Mouse (Mus musculus) intestine, embryonic 16.5 days (tissue): Measurements from ENCODE around the gene Vps53. TPM values are rescaled to one million over a fixed set of nuclear protein-coding genes. Genes with fewer than 3 reads are reported as not detected.

Experiments used
- ATAC-seq: fragments of 200-750 bp; cut with Nextera tagmentation; 2 replicates; pipeline ENCODE4 v1.8.0; 2017; ENCODE audit warnings: moderate TSS enrichment, moderate library complexity
- H3K27ac ChIP-seq: fragments of 300-500 bp; sonication (generic); 2 replicates; pipeline ENCODE4 v1.5.1; 2014; ENCODE audit warnings: mild to moderate bottlenecking, low read length
- H3K27me3 ChIP-seq: fragments of 300-500 bp; sonication (generic); replicated peaks from 2 replicates; pipeline ENCODE4 v1.6.1; 2014; ENCODE audit warnings: low read length, control low read depth, mixed read lengths; ENCODE audit not compliant: control insufficient read depth, insufficient read depth
- H3K36me3 ChIP-seq: fragments of 300-500 bp; sonication (generic); 2 replicates; pipeline ENCODE4 v1.6.1; 2014; ENCODE audit warnings: low read length, control low read depth; ENCODE audit not compliant: control insufficient read depth, insufficient read depth
- H3K4me1 ChIP-seq: fragments of 300-500 bp; sonication (generic); 2 replicates; pipeline ENCODE4 v1.6.1; 2014; ENCODE audit warnings: low read length, control low read depth, mixed read lengths; ENCODE audit not compliant: control insufficient read depth, insufficient read depth
- H3K4me2 ChIP-seq: fragments of 300-500 bp; sonication (generic); 2 replicates; pipeline ENCODE4 v1.6.1; 2014; ENCODE audit warnings: low read depth, low read length, control low read depth
- H3K4me3 ChIP-seq: fragments of 300-500 bp; sonication (generic); 2 replicates; pipeline ENCODE4 v1.5.1; 2014; ENCODE audit warnings: mild to moderate bottlenecking, low read length
- H3K9ac ChIP-seq: fragments of 300-500 bp; sonication (generic); 2 replicates; pipeline ENCODE4 v1.6.1; 2014; ENCODE audit warnings: low read depth, low read length
- H3K9me3 ChIP-seq: fragments of 300-500 bp; sonication (generic); 2 replicates; pipeline ENCODE4 v1.6.1; 2016; ENCODE audit warnings: low read length, control low read depth; ENCODE audit not compliant: control insufficient read depth
- WGBS: fragments of 180-500 bp; shearing (Covaris S2); extraction: QIAGEN DNeasy Blood & Tissue Kit; methylation state at CpG from one replicate; pipeline ENCODE4 v1.1.7; 2014; 5-methylcytosine and 5-hydroxymethylcytosine counted together
- polyA plus RNA-seq: library from polyadenylated mRNA; unstranded; fragments of >200 nt; fragmentation: Nextera tagmentation; extraction: Ambion mirVana; gene quantifications from 2 replicates; pipeline ENCODE4 v1.2.1, GENCODE M21; 2015

Vps53 gene
- polyA plus RNA-seq, 1 experiment from 2014 or later = 55.9 TPM

GRCm38 (mm10) chr11:76178726-76179494 is 537 bp downstream of the Vps53 start:
- Histone ChIP-seq H3K27ac (peak overlapping the region; percentile 79), H3K36me3 (no peaks in the 10 kb centered on the region; the same call in 1 of the 2 replicates), H3K9me3 (no peaks in the 10 kb centered on the region), H3K4me1 (peaks cover 6% of the 10 kb centered on the region), H3K4me3 (peak overlapping the region; percentile 94), H3K9ac (peak overlapping the region; percentile 89), H3K4me2 (peak overlapping the region; percentile 88), H3K27me3 (no peaks in the 10 kb centered on the region)
- ATAC-seq = peak; percentile 88
- WGBS = under 1% methylated on average over 28 of the region's 28 CpGs

GRCm38 (mm10) chr11:76170207-76170606 is 9.2 kb downstream of the Vps53 start:
- WGBS = 64% methylated on average over 5 of the region's 5 CpGs
- ATAC-seq = no peak
- no peak overlapping the region for H3K9ac ChIP-seq
- no peak overlapping the region for H3K4me3 ChIP-seq
- H3K4me2 ChIP-seq = no peak overlapping the region
- H3K36me3 ChIP-seq = peaks cover 7% of the 10 kb centered on the region; the same call in 1 of the 2 replicates
- H3K4me1 ChIP-seq = 0 out of 2 replicates have a peak, but pooled peaks cover 4% of the 10 kb centered on the region
- no peaks in the 10 kb centered on the region for H3K9me3 ChIP-seq
- no peak overlapping the region for H3K27ac ChIP-seq
- H3K27me3 ChIP-seq = no peaks in the 10 kb centered on the region

- no peaks in the 10 kb centered on the region for H3K27me3 ChIP-seq
- H3K9me3 ChIP-seq = no peaks in the 10 kb centered on the region
- H3K36me3 ChIP-seq = peaks cover 7% of the 10 kb centered on the region; the same call in 1 of the 2 replicates
- ATAC-seq = no peak
- H3K4me2 ChIP-seq = no peak overlapping the region
- no peak overlapping the region for H3K4me3 ChIP-seq
- no peak overlapping the region for H3K9ac ChIP-seq
- no peak overlapping the region for H3K27ac ChIP-seq
- H3K4me1 ChIP-seq = 0 out of 2 replicates have a peak, but pooled peaks cover 4% of the 10 kb centered on the region
- WGBS = 75% methylated on average over 3 of the region's 3 CpGs
These were observed 10.5 kb downstream of the Vps53 start for GRCm38 (mm10) chr11:76168976-76169375.

DNA sequence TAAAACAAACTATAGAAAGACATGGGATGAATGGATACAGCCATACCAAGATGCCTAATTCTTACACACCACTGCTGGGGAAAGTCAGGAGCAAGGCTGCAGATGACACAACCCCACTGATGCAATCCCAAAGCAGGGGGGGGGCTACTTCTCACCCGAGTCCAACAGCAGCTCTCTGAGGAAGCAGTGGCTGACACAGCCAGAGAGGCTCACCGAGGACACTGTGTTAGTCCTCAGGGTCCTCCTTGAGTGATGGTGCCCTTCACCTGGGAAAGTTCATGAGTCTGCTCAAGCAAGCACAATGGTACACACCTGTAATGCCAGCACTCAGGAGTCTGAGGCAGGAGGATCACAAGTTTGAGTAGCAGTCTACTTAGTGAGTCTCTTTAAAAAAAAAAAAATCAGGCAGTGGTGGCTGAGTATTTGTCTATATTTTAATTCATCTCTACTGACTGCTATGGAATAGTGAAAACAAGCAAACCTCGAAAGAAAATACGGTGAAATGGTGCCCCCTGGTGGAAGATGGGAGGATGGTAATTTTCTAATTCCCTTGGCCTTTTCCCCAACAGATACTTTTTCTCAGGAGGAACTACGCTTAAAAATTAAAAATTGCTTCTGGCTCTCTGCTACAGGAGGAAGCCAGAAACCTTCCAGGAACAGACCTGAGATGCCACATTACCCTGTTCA is 12.2 kb downstream of the Vps53 start:
- no peak for ATAC-seq
- 20% methylated on average over 5 of the region's 5 CpGs for WGBS

DNA sequence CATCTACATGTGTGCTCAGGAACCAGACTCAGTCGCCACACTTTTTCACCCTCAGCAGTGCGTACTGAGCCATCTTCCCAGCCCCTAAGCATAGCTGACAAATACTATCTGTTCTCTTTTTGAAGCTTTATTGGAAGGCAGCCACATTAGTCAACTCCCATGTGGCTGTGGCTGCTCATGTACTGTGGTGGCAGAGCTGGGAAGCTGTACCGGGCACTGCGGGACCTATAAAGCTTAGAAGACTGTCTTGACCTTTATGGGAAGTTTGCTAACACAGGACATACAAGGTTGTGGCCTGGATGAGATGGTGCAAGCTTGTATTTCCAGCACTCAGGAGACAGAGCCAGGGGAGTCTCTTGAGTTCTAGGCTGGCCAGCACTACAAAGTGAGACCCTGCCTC is 12.8 kb downstream of the Vps53 start:
- Histone ChIP-seq H3K9me3 (no peaks in the 10 kb centered on the region), H3K36me3 (no peaks in the 10 kb centered on the region; the same call in 1 of the 2 replicates), H3K4me3 (no peak overlapping the region), H3K4me1 (0 out of 2 replicates have a peak, but pooled peaks cover 4% of the 10 kb centered on the region), H3K9ac (no peak overlapping the region), H3K27me3 (no peaks in the 10 kb centered on the region), H3K27ac (no peak overlapping the region), H3K4me2 (no peak overlapping the region)
- WGBS = 89% methylated on average over 4 of the region's 4 CpGs
- no peak for ATAC-seq

More for the DNA sequence above, 12.2 kb downstream of the Vps53 start:
- H3K4me3 ChIP-seq = no peak overlapping the region
- H3K4me2 ChIP-seq = no peak overlapping the region
- H3K27me3 ChIP-seq = no peaks in the 10 kb centered on the region
- no peak overlapping the region for H3K9ac ChIP-seq
- H3K27ac ChIP-seq = no peak overlapping the region
- H3K9me3 ChIP-seq = no peaks in the 10 kb centered on the region
- H3K4me1 ChIP-seq = 0 out of 2 replicates have a peak, but pooled peaks cover 4% of the 10 kb centered on the region
- no peaks in the 10 kb centered on the region; the same call in 1 of the 2 replicates for H3K36me3 ChIP-seq

DNA sequence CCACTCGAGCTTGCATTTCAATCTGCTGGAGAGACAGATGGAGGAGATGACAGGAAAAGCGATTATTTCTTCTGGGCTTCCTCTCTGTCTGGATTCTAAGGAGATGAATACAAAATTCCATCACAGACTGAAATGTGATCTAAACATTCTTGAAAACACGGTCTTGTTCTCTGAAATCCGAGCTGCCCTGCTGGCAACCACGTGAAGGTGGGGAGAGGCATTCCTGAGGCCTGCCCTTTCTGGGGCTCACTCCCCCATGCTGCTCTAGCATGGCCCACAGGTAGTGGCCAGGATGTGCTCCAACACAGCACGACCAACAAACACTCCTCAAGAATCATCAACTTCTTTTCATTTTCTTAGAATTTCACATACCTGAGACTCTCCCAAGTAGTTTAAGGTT is 19.2 kb downstream of the Vps53 start:
- no peak overlapping the region for H3K27ac ChIP-seq
- ATAC-seq = no peak

GRCm38 (mm10) chr11:76158375-76158774 is 21.1 kb downstream of the Vps53 start:
- 96% methylated on average over 2 of the region's 2 CpGs for WGBS
- Histone ChIP-seq H3K4me3 (no peak overlapping the region), H3K9me3 (no peaks in the 10 kb centered on the region), H3K27ac (no peak overlapping the region), H3K9ac (no peak overlapping the region), H3K36me3 (peaks cover 3% of the 10 kb centered on the region), H3K4me2 (no peak overlapping the region), H3K4me1 (no peaks in the 10 kb centered on the region), H3K27me3 (no peaks in the 10 kb centered on the region)
- no peak for ATAC-seq

More for the DNA sequence above, 19.2 kb downstream of the Vps53 start:
- peaks cover 3% of the 10 kb centered on the region for H3K36me3 ChIP-seq
- no peak overlapping the region for H3K4me3 ChIP-seq
- 50% methylated on average over 6 of the region's 6 CpGs for WGBS
- no peak overlapping the region for H3K9ac ChIP-seq
- no peaks in the 10 kb centered on the region for H3K27me3 ChIP-seq
- no peaks in the 10 kb centered on the region for H3K9me3 ChIP-seq
- no peaks in the 10 kb centered on the region for H3K4me1 ChIP-seq
- H3K4me2 ChIP-seq = no peak overlapping the region

DNA sequence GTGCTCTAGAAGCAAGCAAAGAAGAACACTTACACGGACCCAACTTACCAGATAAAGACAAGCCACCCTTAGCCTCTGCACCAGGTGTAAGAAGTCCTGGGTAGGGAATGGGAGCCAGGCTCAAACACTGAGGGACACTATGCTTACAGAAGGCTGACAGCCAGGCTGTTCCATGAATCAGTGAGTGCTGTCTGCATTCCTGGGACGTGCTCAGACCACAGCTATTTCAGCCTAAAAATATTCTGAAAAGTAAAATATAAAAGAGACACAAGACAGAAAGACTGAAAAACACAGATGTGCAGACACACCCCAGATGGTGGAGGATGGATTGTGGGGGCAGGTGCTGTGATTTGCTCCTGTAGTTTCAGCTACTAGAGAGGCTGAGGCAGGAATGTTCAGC is 24.6 kb downstream of the Vps53 start:
- Histone ChIP-seq H3K4me2 (no peak overlapping the region), H3K27me3 (no peaks in the 10 kb centered on the region), H3K4me3 (no peak overlapping the region), H3K27ac (no peak overlapping the region), H3K9me3 (no peaks in the 10 kb centered on the region), H3K4me1 (no peaks in the 10 kb centered on the region), H3K9ac (no peak overlapping the region), H3K36me3 (peaks cover 3% of the 10 kb centered on the region; the same call in 1 of the 2 replicates)
- no peak for ATAC-seq
- WGBS = 72% methylated on average over 2 of the region's 2 CpGs

GRCm38 (mm10) chr11:76154200-76154599 is 25.2 kb downstream of the Vps53 start:
- Histone ChIP-seq H3K9ac (no peak overlapping the region), H3K36me3 (peaks cover 3% of the 10 kb centered on the region; the same call in 1 of the 2 replicates), H3K27me3 (no peaks in the 10 kb centered on the region), H3K4me3 (no peak overlapping the region), H3K4me2 (no peak overlapping the region), H3K4me1 (no peaks in the 10 kb centered on the region), H3K9me3 (no peaks in the 10 kb centered on the region), H3K27ac (no peak overlapping the region)
- no peak for ATAC-seq
- WGBS = 92% methylated on average over 2 of the region's 2 CpGs
